Mouse (Mus musculus) embryonic facial prominence, embryonic 14.5 days (tissue): ENCODE data around the gene Ankrd23. TPM values are rescaled to one million over a fixed set of nuclear protein-coding genes. Genes with fewer than 3 reads are reported as not detected.
A peak's percentile ranks its signal among the peaks of the same experiment; 100 is the strongest.

ENCODE experiments used
- ATAC-seq: fragments of 200-750 bp; cut with Nextera tagmentation; 2 replicates; pipeline ENCODE4 v1.8.0; 2017; ENCODE audit warnings: low read depth, moderate number of reproducible peaks, moderate TSS enrichment
- DNase-seq: peaks from one replicate; pipeline ENCODE4 v3.0.0-alpha.2; 2015; ENCODE audit warnings: low spot score
- H3K27ac ChIP-seq: fragments of 300-500 bp; sonication (generic); replicated peaks from 2 replicates; pipeline ENCODE4 v1.5.1; 2014; ENCODE audit warnings: low read depth, mild to moderate bottlenecking, low read length, moderate library complexity
- H3K27me3 ChIP-seq: fragments of 300-500 bp; sonication (generic); replicated peaks from 2 replicates; pipeline ENCODE4 v1.6.1; 2014; ENCODE audit warnings: low read length; ENCODE audit not compliant: control insufficient read depth, insufficient read depth
- H3K36me3 ChIP-seq: fragments of 300-500 bp; sonication (generic); 2 replicates; pipeline ENCODE4 v1.6.1; 2014; ENCODE audit warnings: low read length, mixed read lengths; ENCODE audit not compliant: control insufficient read depth, insufficient read depth
- H3K4me1 ChIP-seq: fragments of 300-500 bp; sonication (generic); 2 replicates; pipeline ENCODE4 v1.6.1; 2014; ENCODE audit warnings: antibody characterized with exemption, low read length; ENCODE audit not compliant: control insufficient read depth, insufficient read depth
- H3K4me2 ChIP-seq: fragments of 300-500 bp; sonication (generic); 2 replicates; pipeline ENCODE4 v1.6.1; 2014; ENCODE audit warnings: low read depth, mild to moderate bottlenecking, low read length, moderate library complexity, mixed read lengths
- H3K4me3 ChIP-seq: fragments of 300-500 bp; sonication (generic); 2 replicates; pipeline ENCODE4 v1.5.1; 2014; ENCODE audit warnings: low read depth, mild to moderate bottlenecking, low read length
- H3K9ac ChIP-seq: fragments of 300-500 bp; sonication (generic); 2 replicates; pipeline ENCODE4 v1.6.1; 2014; ENCODE audit warnings: low read depth, mild to moderate bottlenecking, low read length, moderate library complexity, mixed read lengths
- H3K9me3 ChIP-seq: fragments of 300-500 bp; sonication (generic); 2 replicates; pipeline ENCODE4 v1.6.1; 2016; ENCODE audit warnings: low read length; ENCODE audit not compliant: control insufficient read depth
- WGBS: fragments of 180-500 bp; shearing (Covaris S2); extraction: QIAGEN DNeasy Blood & Tissue Kit; methylation state at CpG from one replicate; pipeline ENCODE4 v1.1.7; 2014; 5-methylcytosine and 5-hydroxymethylcytosine counted together
- polyA plus RNA-seq: library from polyadenylated mRNA; unstranded; fragments of >200 nt; fragmentation: Nextera tagmentation; extraction: Ambion mirVana; gene quantifications from 2 replicates; pipeline ENCODE4 v1.2.1, GENCODE M21; 2014

Gene Ankrd23
- polyA plus RNA-seq, 1 experiment from 2014 or later, result 12.3 TPM

GRCm38 (mm10) chr1:36542925-36543324, 6.2 kb upstream of the Ankrd23 start:
- no peak overlapping the region for H3K9ac ChIP-seq
- DNase-seq (no peak), ATAC-seq (no peak)
- H3K4me1 ChIP-seq, result peaks cover 9% of the 10 kb centered on the region
- no peaks in the 10 kb centered on the region for H3K27me3 ChIP-seq
- H3K9me3 ChIP-seq, result no peaks in the 10 kb centered on the region
- no peak overlapping the region for H3K4me2 ChIP-seq
- WGBS, result 92% methylated on average over 9 of the region's 9 CpGs
- peaks cover 39% of the 10 kb centered on the region for H3K36me3 ChIP-seq
- H3K4me3 ChIP-seq, result no peak overlapping the region
- H3K27ac ChIP-seq, result no peak overlapping the region

DNA sequence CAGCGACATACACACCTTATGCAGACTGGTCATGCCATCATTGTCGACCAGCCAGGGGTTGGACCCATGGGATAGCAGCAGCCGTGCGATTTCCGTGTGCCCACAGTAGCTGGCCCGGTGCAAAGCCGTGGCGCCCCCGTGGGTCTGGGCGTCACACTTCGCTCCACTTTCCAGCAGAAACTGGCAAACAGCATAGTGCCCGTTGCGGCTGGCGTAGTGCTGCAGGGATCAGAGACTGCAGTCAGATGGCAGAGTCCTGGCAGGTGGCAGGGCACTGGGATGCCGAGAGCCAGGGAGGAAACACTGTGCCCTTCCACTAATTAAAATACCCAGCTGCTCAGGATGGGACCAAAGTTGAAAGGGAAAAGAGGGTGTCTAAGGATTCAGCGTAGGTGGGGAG, 5.2 kb upstream of the Ankrd23 start:
- Histone ChIP-seq H3K4me3 (no peak overlapping the region), H3K9me3 (no peaks in the 10 kb centered on the region), H3K4me1 (peaks cover 5% of the 10 kb centered on the region; the same call in 1 of the 2 replicates), H3K9ac (no peak overlapping the region), H3K27me3 (no peaks in the 10 kb centered on the region), H3K27ac (no peak overlapping the region), H3K4me2 (no peak overlapping the region), H3K36me3 (peaks cover 42% of the 10 kb centered on the region)
- DNase-seq (no peak), ATAC-seq (no peak)
- 96% methylated on average over 16 of the region's 16 CpGs for WGBS

DNA sequence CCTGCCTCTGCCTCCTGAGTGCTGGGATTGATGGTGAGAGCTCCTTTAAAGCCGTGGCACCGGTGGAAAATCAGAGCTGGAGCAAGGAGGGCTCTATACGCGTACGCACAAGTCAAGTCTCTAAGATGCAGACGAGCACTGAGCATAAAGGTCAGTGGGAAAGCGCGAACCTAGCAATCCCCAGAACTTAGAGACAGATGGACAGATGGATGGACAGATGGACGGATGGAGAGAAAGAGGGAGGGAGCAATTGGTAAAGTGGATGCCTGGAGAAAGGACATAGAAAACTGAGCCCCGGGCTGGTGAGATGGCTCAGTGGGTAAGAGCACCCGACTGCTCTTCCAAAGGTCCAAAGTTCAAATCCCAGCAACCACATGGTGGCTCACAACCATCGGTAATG, 4.1 kb upstream of the Ankrd23 start:
- ATAC-seq, result no peak
- no peak for DNase-seq
- H3K36me3 ChIP-seq, result peaks cover 42% of the 10 kb centered on the region

DNA sequence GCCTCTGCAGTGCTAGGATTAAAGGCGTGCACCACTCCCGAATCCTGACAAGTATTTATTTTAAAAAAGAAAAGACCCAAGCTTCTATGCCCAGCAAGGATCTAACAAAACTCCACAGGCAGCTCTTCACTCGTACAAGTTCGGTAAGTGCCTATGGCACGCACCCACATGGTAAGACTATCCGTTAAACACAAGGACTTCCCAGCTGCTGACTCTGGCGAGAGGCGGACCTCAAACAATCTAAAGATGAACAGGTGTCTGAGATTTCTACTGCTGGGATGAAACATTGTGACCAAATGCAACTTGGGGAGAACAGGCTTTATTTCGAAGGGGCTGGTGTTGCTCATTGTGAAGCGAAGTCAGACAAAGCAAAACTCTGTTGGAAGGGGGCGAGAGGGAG, 3.4 kb upstream of the Ankrd23 start:
- WGBS, result 83% methylated on average over 11 of the region's 11 CpGs
- Histone ChIP-seq H3K36me3 (peaks cover 42% of the 10 kb centered on the region), H3K27ac (no peak overlapping the region), H3K9ac (no peak overlapping the region), H3K9me3 (no peaks in the 10 kb centered on the region), H3K4me3 (no peak overlapping the region), H3K4me2 (no peak overlapping the region), H3K27me3 (no peaks in the 10 kb centered on the region), H3K4me1 (no peaks in the 10 kb centered on the region)
- DNase-seq (no peak), ATAC-seq (peak; percentile 49; the same call in 1 of the 2 replicates)

More for the DNA sequence above, 4.1 kb upstream of the Ankrd23 start:
- no peaks in the 10 kb centered on the region for H3K27me3 ChIP-seq
- no peak overlapping the region for H3K9ac ChIP-seq
- 94% methylated on average over 12 of the region's 12 CpGs for WGBS
- H3K4me1 ChIP-seq, result no peaks in the 10 kb centered on the region
- no peak overlapping the region for H3K4me3 ChIP-seq
- H3K9me3 ChIP-seq, result no peaks in the 10 kb centered on the region
- no peak overlapping the region for H3K27ac ChIP-seq
- no peak overlapping the region for H3K4me2 ChIP-seq

DNA sequence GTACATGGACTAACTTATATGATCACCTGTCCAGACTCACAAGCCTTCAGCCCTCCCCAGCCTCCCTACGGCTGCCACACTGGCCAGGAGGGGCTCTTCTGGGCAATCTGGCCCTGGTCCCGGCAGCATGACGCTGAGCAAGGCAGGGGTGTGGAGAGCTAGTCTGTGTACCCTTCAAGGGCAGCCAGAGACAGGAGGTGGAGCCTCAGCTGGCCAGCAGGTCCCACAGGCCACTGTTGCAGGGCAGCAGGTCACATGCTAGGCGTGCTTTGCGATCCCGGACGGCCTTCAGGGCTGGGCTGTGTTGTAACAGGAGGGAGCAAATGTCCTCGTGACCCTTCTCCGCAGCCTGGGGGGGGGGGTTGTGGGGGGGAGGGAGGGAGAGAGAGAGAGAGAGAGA, 2.5 kb upstream of the Ankrd23 start, which contains the start of gene Gm42417:
Gene Gm42417, minus strand, starts transcription at position 244 of the 400 bp plus-strand sequence.
- Histone ChIP-seq H3K27ac (no peak within 1 kb of the TSS), H3K9me3 (no peaks in the 10 kb centered on the region), H3K4me2 (no peak within 1 kb of the TSS), H3K4me1 (no peaks in the 10 kb centered on the region), H3K27me3 (no peaks in the 10 kb centered on the region), H3K36me3 (peaks cover 42% of the 10 kb centered on the region), H3K4me3 (no peak within 1 kb of the TSS), H3K9ac (no peak within 1 kb of the TSS)
- no peak for DNase-seq
- no peak for ATAC-seq
- 44% methylated on average over 8 of the region's 9 CpGs for WGBS

DNA sequence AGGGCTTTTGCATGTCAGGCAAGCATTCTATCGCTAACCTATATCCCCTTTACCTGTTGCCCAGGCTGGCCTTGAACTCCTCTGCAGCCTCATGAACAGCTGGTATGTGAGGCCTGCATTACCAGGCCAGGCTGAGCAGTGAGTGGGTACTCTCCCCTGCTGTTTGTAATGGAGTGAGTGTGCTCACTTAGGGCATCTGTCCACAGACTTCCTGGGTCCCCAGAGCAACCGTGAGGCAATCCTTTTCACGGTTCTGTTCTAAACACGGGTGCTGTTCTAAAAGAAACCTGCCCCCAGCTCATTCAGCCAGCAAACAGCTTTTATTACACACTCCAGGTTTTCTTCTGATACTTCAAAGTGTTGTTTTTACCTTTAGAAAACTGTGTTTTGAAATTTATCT, 2.0 kb upstream of the Ankrd23 start:
- 79% methylated on average over 4 of the region's 4 CpGs for WGBS
- H3K36me3 ChIP-seq, result peaks cover 42% of the 10 kb centered on the region
- H3K9me3 ChIP-seq, result no peaks in the 10 kb centered on the region

GRCm38 (mm10) chr1:36536397-36536728, 320 bp downstream of the Ankrd23 start:
- peaks cover 40% of the 10 kb centered on the region for H3K36me3 ChIP-seq
- ATAC-seq (no peak), DNase-seq (no peak)
- H3K9me3 ChIP-seq, result no peaks in the 10 kb centered on the region
- H3K4me2 ChIP-seq, result no peak overlapping the region
- no peak overlapping the region for H3K9ac ChIP-seq
- no peaks in the 10 kb centered on the region for H3K4me1 ChIP-seq
- H3K27ac ChIP-seq, result no peak overlapping the region
- 52% methylated on average over 8 of the region's 8 CpGs for WGBS
- H3K4me3 ChIP-seq, result no peak overlapping the region
- no peaks in the 10 kb centered on the region for H3K27me3 ChIP-seq

More for the DNA sequence above, 2.0 kb upstream of the Ankrd23 start:
- H3K4me3 ChIP-seq, result no peak overlapping the region
- no peak overlapping the region for H3K4me2 ChIP-seq
- H3K27me3 ChIP-seq, result no peaks in the 10 kb centered on the region
- ATAC-seq, result no peak
- no peak overlapping the region for H3K27ac ChIP-seq
- no peaks in the 10 kb centered on the region for H3K4me1 ChIP-seq
- DNase-seq, result no peak
- no peak overlapping the region for H3K9ac ChIP-seq

- H3K4me1 ChIP-seq, result no peaks in the 10 kb centered on the region
- H3K36me3 ChIP-seq, result peaks cover 35% of the 10 kb centered on the region
- H3K27ac ChIP-seq, result no peak overlapping the region
- no peak overlapping the region for H3K9ac ChIP-seq
- H3K27me3 ChIP-seq, result no peaks in the 10 kb centered on the region
- no peaks in the 10 kb centered on the region for H3K9me3 ChIP-seq
- no peak for DNase-seq
- H3K4me2 ChIP-seq, result no peak overlapping the region
- ATAC-seq, result no peak
- WGBS, result 84% methylated on average over 11 of the region's 11 CpGs
- no peak overlapping the region for H3K4me3 ChIP-seq
These were observed 946 bp downstream of the Ankrd23 start for GRCm38 (mm10) chr1:36535477-36536396.

GRCm38 (mm10) chr1:36534595-36535058, 2.1 kb downstream of the Ankrd23 start:
- 63% methylated on average over 6 of the region's 6 CpGs for WGBS
- no peaks in the 10 kb centered on the region for H3K27me3 ChIP-seq
- H3K4me2 ChIP-seq, result no peak overlapping the region
- DNase-seq (peak; percentile 59), ATAC-seq (peak; percentile 16; the same call in 1 of the 2 replicates)
- no peak overlapping the region for H3K4me3 ChIP-seq
- no peaks in the 10 kb centered on the region for H3K9me3 ChIP-seq
- no peak overlapping the region for H3K27ac ChIP-seq
- H3K4me1 ChIP-seq, result no peaks in the 10 kb centered on the region
- H3K9ac ChIP-seq, result no peak overlapping the region
- H3K36me3 ChIP-seq, result peaks cover 24% of the 10 kb centered on the region
